Mouse (Mus musculus) limb, embryonic 12.5 days (tissue): ENCODE data around the gene Smg9. TPM values are rescaled to one million over a fixed set of nuclear protein-coding genes. Genes with fewer than 3 reads are reported as not detected.

Source experiments
- ATAC-seq: fragments of 200-750 bp; cut with Nextera tagmentation; 2 replicates; pipeline ENCODE4 v1.8.0; 2017; ENCODE audit warnings: low read depth, moderate TSS enrichment; ENCODE audit not compliant: insufficient number of reproducible peaks, insufficient read depth, low FRiP score, low TSS enrichment
- H3K27ac ChIP-seq: fragments of 300-500 bp; sonication (generic); 2 replicates; pipeline ENCODE4 v1.5.1; 2016; ENCODE audit warnings: mild to moderate bottlenecking, moderate library complexity
- H3K27me3 ChIP-seq: fragments of 300-500 bp; sonication (generic); 2 replicates; pipeline ENCODE4 v1.6.1; 2016; ENCODE audit warnings: mild to moderate bottlenecking, moderate library complexity
- H3K36me3 ChIP-seq: fragments of 300-500 bp; sonication (generic); 2 replicates; pipeline ENCODE4 v1.6.1; 2016; ENCODE audit warnings: mild to moderate bottlenecking, moderate library complexity
- H3K4me1 ChIP-seq: fragments of 300-500 bp; sonication (generic); replicated peaks from 2 replicates; pipeline ENCODE4 v1.6.1; 2016
- H3K4me2 ChIP-seq: fragments of 300-500 bp; sonication (generic); 2 replicates; pipeline ENCODE4 v1.6.1; 2016; ENCODE audit warnings: mild to moderate bottlenecking, moderate library complexity
- H3K4me3 ChIP-seq: fragments of 300-500 bp; sonication (generic); replicated peaks from 2 replicates; pipeline ENCODE4 v1.5.1; 2016; ENCODE audit warnings: mild to moderate bottlenecking
- H3K9ac ChIP-seq: fragments of 300-500 bp; sonication (generic); replicated peaks from 2 replicates; pipeline ENCODE4 v1.6.1; 2016; ENCODE audit warnings: mild to moderate bottlenecking, moderate library complexity
- H3K9me3 ChIP-seq: fragments of 300-500 bp; sonication (generic); 2 replicates; pipeline ENCODE4 v1.6.1; 2016; ENCODE audit warnings: mild to moderate bottlenecking, moderate library complexity
- WGBS: fragments of 180-500 bp; shearing (Covaris S2); methylation state at CpG from one replicate; pipeline ENCODE4 v1.1.7; 2016; 5-methylcytosine and 5-hydroxymethylcytosine counted together
- polyA plus RNA-seq: library from polyadenylated mRNA; unstranded; fragments of >200 nt; fragmentation: Nextera tagmentation; extraction: Ambion mirVana; gene quantifications from 2 replicates; pipeline ENCODE4 v1.2.1, GENCODE M21; 2016

Gene Smg9
- polyA plus RNA-seq, 1 experiment from 2014 or later = 25.4 TPM

DNA sequence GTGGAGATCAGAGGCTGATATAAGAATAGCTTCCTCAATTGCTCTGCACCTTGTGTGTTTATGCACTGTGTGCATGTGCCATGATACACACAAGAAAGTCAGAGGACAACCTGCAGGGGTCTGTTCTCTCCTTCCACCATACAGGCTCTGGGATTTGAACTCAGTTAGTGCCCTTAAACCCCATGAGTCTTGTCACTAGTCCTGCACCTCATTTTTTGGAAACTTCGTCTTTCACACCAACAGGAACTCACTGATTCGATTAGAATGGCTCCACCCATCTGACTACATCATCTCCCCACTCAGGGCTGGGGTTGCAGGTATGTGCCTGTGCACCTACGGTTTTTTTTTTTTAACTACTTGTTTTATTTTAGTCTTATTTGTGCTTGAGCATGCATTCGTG lies 31.2 kb upstream of the Smg9 start:
- Histone ChIP-seq H3K36me3 (no peaks in the 10 kb centered on the region), H3K4me2 (no peak overlapping the region), H3K4me1 (peaks cover 14% of the 10 kb centered on the region), H3K27me3 (peaks cover 9% of the 10 kb centered on the region; the same call in 1 of the 2 replicates), H3K4me3 (no peak overlapping the region), H3K9ac (no peak overlapping the region), H3K9me3 (no peaks in the 10 kb centered on the region), H3K27ac (no peak overlapping the region)
- no peak for ATAC-seq
- 64% methylated on average over 4 of the region's 4 CpGs for WGBS

DNA sequence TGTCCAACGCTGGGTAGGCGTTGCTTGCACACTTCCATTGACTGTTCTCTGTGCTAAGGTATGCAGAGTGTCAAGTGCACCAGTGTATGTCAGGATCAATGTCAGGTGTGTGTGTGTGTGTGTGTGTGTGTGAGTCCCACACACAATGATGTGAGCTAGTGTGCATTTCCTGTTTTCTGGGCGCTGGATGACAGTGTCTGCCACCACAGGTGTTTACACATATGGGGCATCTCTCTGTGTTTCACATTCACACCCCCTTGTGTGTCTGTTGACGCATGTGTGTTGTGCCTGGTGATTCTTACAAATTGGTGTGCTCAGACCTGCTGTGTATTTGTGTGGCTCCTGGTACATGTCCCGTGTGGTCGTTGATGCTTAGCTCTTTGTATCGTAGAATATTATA lies 30.5 kb upstream of the Smg9 start:
- 91% methylated on average over 7 of the region's 7 CpGs for WGBS
- no peak overlapping the region for H3K9ac ChIP-seq
- no peaks in the 10 kb centered on the region for H3K36me3 ChIP-seq
- peaks cover 9% of the 10 kb centered on the region; the same call in 1 of the 2 replicates for H3K27me3 ChIP-seq
- H3K27ac ChIP-seq = no peak overlapping the region
- H3K4me2 ChIP-seq = no peak overlapping the region
- H3K9me3 ChIP-seq = no peaks in the 10 kb centered on the region
- H3K4me3 ChIP-seq = no peak overlapping the region
- peaks cover 19% of the 10 kb centered on the region for H3K4me1 ChIP-seq
- no peak for ATAC-seq

DNA sequence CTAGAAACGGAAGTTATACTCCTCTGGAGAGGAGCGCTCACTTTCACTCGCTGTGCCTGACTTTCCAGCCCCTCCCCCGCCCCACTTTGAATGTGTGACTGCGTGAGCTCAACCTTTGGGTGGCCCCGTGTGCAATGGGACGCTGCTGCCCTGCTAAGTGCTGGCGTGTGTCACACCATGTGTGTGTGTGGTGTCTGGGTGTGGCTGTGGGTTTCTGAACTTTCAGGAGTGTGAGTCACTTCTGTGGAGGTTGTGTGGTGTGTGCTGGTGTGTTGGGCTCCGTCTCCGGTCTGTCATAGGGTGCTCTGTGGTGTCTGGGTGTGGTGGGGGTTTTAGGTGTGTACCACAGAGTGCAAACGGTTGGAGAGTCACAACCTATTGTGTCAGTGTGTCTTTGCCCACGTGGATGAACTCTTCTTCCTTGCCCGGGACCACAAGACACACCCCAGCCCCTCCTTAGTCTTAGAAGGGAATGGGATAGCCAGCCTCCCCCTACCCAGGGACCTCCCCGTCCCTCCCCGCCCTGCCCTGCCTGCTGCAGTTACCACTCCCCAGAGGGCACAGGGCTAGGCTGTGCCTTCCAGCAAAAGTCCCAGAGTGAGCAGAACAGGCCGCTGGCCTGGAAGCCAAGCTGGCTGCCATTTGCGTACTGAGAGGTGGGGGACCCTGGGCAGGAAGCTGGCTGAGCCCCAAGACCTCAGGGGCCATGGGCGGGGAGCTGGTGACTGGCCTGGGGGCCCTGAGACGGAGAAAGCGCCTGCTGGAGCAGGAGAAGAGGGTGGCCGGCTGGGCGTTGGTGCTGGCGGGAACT lies 29.5 kb upstream of the Smg9 start, which contains the start of gene Kcnn4:
TSS of gene Kcnn4 (plus strand) at position 533 of the 811 bp plus-strand sequence.
- no peak for ATAC-seq
- Histone ChIP-seq H3K4me2 (peak within 1 kb of the TSS; percentile 21), H3K27ac (peak within 1 kb of the TSS; percentile 45; the same call in 1 of the 2 replicates), H3K27me3 (peaks cover 13% of the 10 kb centered on the region), H3K9me3 (no peaks in the 10 kb centered on the region), H3K36me3 (no peaks in the 10 kb centered on the region), H3K4me1 (peaks cover 19% of the 10 kb centered on the region), H3K9ac (peak within 1 kb of the TSS; percentile 27; the same call in 1 of the 2 replicates), H3K4me3 (peak within 1 kb of the TSS; percentile 21)
- WGBS = 36% methylated on average over 23 of the region's 23 CpGs

DNA sequence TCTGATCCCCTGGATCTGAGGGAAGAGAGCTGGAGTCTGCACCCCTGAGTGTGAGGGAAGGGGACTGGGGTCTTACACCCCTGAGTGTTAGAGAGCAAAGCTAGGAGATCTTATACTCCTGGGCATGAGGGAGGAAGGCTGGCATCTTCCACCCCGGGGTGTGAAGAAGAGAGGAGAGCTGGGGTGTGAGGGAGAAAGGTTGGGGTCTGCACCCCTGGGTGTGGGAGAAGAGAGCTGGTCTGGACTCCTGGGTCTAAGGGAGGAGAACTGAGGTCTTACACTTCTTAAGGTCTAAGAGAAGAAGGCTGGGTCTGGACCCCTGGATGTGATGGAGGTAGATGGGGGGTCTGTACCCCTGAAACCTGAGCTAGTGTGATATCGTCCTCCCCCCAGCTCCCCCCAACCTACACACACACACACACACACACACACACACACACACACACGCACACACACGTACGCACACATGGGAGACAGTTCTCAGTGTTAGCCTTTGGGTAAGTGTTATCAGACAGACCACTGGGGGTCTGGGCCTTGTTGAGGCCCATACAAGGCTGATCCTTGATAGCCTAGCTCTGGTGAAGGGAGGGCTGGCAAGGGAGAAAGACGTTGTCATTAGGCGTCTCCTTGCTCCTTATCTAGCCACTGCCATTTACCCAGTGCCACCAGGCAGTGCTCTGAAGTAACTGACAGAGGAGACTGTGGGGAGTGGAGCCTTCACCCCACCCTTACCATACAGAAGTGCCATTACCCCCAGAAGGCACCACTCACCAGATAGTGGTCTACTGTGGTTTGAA lies 28.2 kb upstream of the Smg9 start:
- WGBS = 74% methylated on average over 7 of the region's 7 CpGs
- ATAC-seq = no peak
- H3K27me3 ChIP-seq = peaks cover 13% of the 10 kb centered on the region
- 0 out of 2 replicates have a peak overlapping the region, but pooled peaks have one; percentile 8 for H3K27ac ChIP-seq
- H3K9me3 ChIP-seq = no peaks in the 10 kb centered on the region
- no peaks in the 10 kb centered on the region for H3K36me3 ChIP-seq
- H3K4me2 ChIP-seq = no peak overlapping the region
- no peak overlapping the region for H3K4me3 ChIP-seq
- no peak overlapping the region for H3K9ac ChIP-seq
- H3K4me1 ChIP-seq = peaks cover 19% of the 10 kb centered on the region

DNA sequence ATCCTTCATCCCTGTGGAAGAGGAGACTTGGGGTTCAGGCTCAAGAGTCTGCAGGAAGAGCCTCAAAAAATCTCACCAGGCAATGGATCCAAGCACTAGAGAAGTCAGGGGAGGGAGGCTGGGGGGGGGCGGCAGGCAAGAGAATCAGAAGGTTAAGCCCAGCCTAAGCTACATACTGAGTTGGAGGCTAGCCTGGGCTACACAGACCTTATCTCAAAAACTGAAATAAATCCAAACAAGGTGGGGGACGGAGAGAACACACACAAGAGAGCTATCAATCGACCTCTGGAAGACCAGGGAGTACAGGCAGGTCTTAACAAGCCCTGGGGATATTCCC lies 27.6 kb upstream of the Smg9 start:
- Histone ChIP-seq H3K4me2 (no peak overlapping the region), H3K27ac (no peak overlapping the region)
- 64% methylated on average over 3 of the region's 3 CpGs for WGBS

DNA sequence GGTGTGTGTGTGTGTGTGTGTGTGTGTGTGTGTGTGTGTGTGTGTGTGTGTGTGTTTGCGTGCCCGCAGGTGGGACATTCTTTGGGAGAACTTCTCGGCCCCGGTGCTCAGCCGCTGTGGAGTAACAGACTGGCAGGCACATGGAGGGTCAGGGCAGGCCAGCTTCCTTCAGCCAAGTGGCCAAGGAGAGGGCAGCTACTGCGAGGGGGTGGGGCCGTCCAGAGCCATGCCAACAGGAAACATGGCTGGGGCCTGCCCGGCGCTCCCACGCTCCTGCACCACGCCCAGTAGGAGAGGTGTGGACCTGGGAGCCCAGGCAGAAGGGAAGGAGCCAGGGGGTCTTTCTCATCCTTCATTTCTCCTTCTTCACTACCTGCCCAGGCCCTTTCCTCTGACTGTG lies 27.1 kb upstream of the Smg9 start:
- Histone ChIP-seq H3K9me3 (no peaks in the 10 kb centered on the region), H3K36me3 (no peaks in the 10 kb centered on the region), H3K9ac (no peak overlapping the region), H3K4me1 (peaks cover 26% of the 10 kb centered on the region), H3K4me2 (no peak overlapping the region), H3K27ac (no peak overlapping the region), H3K27me3 (peaks cover 18% of the 10 kb centered on the region), H3K4me3 (no peak overlapping the region)
- WGBS = 81% methylated on average over 9 of the region's 11 CpGs
- ATAC-seq = no peak

More for the DNA sequence above, 27.6 kb upstream of the Smg9 start:
- no peak overlapping the region for H3K9ac ChIP-seq
- ATAC-seq = no peak
- peaks cover 13% of the 10 kb centered on the region for H3K27me3 ChIP-seq
- H3K4me3 ChIP-seq = no peak overlapping the region
- peaks cover 20% of the 10 kb centered on the region for H3K4me1 ChIP-seq
- H3K36me3 ChIP-seq = no peaks in the 10 kb centered on the region
- no peaks in the 10 kb centered on the region for H3K9me3 ChIP-seq

DNA sequence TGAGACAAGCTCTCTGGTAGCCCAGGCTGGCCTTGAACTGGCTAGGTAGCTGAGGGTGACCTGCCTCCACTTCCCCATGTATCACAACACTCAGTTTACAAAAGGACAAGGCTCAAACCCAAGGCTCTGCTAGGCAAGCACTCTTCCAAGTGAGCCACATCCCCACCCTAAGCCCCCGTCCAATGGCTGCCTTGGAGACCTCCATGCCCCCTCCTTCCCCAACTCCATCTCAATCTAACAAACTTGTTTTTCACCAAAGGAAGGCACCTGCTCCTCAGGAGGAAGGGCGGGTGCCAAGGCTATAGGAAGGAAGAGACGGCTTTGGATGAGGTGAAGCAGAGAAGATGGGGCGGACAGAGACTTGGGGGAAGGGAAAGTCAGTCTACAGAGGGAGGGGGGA lies 26.6 kb upstream of the Smg9 start:
- Histone ChIP-seq H3K9ac (no peak overlapping the region), H3K9me3 (no peaks in the 10 kb centered on the region), H3K27ac (no peak overlapping the region), H3K4me3 (no peak overlapping the region), H3K4me1 (peaks cover 31% of the 10 kb centered on the region), H3K36me3 (no peaks in the 10 kb centered on the region), H3K4me2 (no peak overlapping the region), H3K27me3 (peaks cover 21% of the 10 kb centered on the region)
- ATAC-seq = no peak
- 67% methylated on average over 4 of the region's 4 CpGs for WGBS

DNA sequence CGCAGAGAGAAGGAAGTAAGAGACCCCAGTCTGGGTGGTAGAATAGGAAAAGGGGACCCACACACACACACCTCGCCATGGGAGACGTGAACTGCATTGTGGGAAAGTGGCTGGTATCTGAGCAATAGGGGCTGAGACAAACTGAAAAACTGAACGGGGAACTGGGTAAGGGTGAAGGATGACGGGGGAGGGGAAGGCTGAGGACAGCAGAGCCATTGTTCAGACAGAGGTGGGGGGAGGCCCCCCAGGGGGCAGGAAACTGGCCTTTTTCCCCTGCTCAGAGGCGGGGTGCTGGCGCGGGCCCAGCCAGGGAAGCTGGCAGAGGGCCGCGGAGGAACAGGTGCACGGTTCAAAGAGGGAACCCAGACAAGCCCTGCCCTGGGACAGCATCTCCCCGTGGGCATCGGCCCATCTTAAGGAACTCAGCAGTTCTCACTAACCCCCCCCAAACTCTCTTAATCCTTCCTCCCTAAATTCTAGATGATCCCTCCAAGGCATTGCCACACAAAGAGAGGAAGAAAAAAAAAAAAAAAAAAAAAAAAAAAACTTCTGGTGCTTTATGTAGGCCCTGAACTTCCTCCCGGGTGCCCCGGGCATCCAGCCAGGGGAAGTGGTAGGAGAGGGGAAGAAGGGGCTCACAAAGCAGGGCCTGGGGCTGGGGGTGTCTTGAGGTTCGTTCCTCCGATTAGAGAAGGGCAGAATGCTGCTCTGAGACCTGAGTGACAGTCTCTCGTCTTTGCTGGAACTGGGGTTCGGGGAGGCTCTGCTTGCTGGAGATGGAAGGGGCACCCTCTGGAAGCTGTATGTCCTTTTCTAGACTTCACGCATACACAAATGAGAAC lies 25.7 kb upstream of the Smg9 start:
- Histone ChIP-seq H3K36me3 (no peaks in the 10 kb centered on the region), H3K27ac (no peak overlapping the region), H3K4me1 (peaks cover 40% of the 10 kb centered on the region), H3K4me3 (no peak overlapping the region), H3K27me3 (peaks cover 21% of the 10 kb centered on the region), H3K9me3 (no peaks in the 10 kb centered on the region), H3K9ac (no peak overlapping the region), H3K4me2 (peak overlapping the region; percentile 9; the same call in 1 of the 2 replicates)
- no peak for ATAC-seq
- 48% methylated on average over 19 of the region's 20 CpGs for WGBS

DNA sequence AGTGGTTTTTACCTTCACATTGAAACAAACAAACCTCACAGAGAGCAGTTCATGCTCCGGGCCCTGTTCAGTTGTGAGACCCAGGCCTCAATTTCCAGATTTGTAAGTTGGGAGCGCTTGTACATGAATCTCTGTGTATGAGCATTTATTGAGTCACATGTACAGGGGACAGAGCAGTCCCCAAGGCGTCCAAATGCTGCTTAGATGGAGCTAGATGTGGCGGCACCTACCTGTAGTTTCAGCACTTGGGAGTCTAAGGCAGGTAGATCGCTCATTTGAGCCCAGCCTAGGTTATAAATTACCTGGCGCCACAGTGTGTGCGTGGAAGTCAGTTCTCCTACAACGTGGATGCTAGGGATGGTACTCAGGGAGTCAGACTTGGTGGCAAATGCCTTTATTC lies 23.0 kb upstream of the Smg9 start:
- 84% methylated on average over 8 of the region's 8 CpGs for WGBS
- Histone ChIP-seq H3K27me3 (peaks cover 11% of the 10 kb centered on the region), H3K4me2 (no peak overlapping the region), H3K36me3 (no peaks in the 10 kb centered on the region), H3K9me3 (no peaks in the 10 kb centered on the region), H3K4me1 (peaks cover 46% of the 10 kb centered on the region), H3K27ac (no peak overlapping the region), H3K9ac (no peak overlapping the region), H3K4me3 (no peak overlapping the region)
- ATAC-seq = no peak

DNA sequence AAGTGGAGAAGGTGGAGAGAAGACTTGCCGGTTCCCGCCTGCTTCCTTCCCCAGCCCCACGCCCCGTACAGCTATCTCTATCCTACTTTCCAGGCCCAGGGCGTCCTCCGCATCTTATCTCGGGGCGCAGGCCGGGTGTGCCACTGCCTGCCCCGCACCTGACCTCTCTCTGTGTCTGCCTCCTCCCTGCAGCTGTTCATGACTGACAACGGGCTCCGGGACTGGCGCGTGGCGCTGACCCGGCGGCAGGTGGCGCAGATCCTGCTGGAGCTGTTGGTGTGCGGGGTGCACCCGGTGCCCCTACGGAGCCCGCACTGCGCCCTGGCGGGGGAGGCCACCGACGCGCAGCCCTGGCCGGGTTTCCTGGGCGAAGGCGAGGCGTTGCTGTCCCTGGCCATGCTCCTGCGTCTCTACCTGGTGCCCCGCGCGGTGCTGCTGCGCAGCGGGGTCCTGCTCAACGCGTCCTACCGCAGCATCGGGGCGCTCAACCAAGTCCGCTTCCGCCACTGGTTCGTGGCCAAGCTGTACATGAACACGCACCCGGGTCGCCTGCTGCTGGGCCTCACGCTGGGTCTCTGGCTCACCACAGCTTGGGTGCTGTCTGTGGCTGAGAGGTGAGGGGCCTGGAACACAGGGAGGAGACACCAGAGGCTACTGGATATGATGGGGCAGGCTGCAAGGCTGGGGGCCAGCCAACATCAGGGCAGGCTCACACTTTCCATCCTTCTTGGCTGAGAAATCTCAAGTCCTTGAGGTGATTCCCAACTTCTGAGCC lies 22.1 kb upstream of the Smg9 start:
- peaks cover 11% of the 10 kb centered on the region for H3K27me3 ChIP-seq
- H3K4me3 ChIP-seq = peak overlapping the region; percentile 34
- peak overlapping the region; percentile 44 for H3K9ac ChIP-seq
- no peaks in the 10 kb centered on the region for H3K36me3 ChIP-seq
- ATAC-seq = peak; percentile 30; the same call in 1 of the 2 replicates
- H3K9me3 ChIP-seq = no peaks in the 10 kb centered on the region
- 6% methylated on average over 49 of the region's 49 CpGs for WGBS
- H3K27ac ChIP-seq = peak overlapping the region; percentile 80
- peaks cover 46% of the 10 kb centered on the region for H3K4me1 ChIP-seq
- peak overlapping the region; percentile 59 for H3K4me2 ChIP-seq
